Mouse (Mus musculus): ENCODE data around the gene Myg1. TPM values are rescaled to one million over a fixed set of nuclear protein-coding genes. Genes with fewer than 3 reads are reported as not detected.

Myg1 gene
- polyA plus RNA-seq, 1 experiment from 2014 or later, result 109 TPM

- peak; percentile 78; the same call in 1 of the 2 replicates for ATAC-seq (ENCODE audit: insufficient number of reproducible peaks, insufficient read depth, low FRiP score, low TSS enrichment, low read depth)
- WGBS, result under 1% methylated on average over 56 of the region's 56 CpGs
- H3K4me3 ChIP-seq, result peak within 1 kb of the TSS; percentile 83
Measured at GRCm38 (mm10) chr15:102350138-102350941, 18.8 kb downstream of the Myg1 start, which contains the start of gene Aaas. Gene Aaas (minus strand): TSS chr15:102350771.

GRCm38 (mm10) chr15:102350942-102351291 is 19.4 kb downstream of the Myg1 start:
- Histone ChIP-seq H3K4me2 (peak overlapping the region; percentile 81), H3K36me3 (peaks cover 20% of the 10 kb centered on the region), H3K9me3 (no peaks in the 10 kb centered on the region), H3K9ac (peak overlapping the region; percentile 88), H3K4me1 (peaks cover 20% of the 10 kb centered on the region), H3K27me3 (peaks cover 4% of the 10 kb centered on the region; the same call in 1 of the 2 replicates), H3K27ac (peak overlapping the region; percentile 86), H3K4me3 (peak overlapping the region; percentile 83)
- WGBS, result 9% methylated on average over 11 of the region's 11 CpGs
- ATAC-seq (ENCODE audit: insufficient number of reproducible peaks, insufficient read depth, low FRiP score, low TSS enrichment, low read depth), result no peak

More at GRCm38 (mm10) chr15:102350138-102350941, 18.8 kb downstream of the Myg1 start, which contains the start of gene Aaas:
- Histone ChIP-seq H3K27me3 (no peaks in the 10 kb centered on the region), H3K9me3 (no peaks in the 10 kb centered on the region), H3K4me1 (peaks cover 16% of the 10 kb centered on the region), H3K27ac (peak within 1 kb of the TSS; percentile 86), H3K4me2 (peak within 1 kb of the TSS; percentile 81), H3K36me3 (peaks cover 26% of the 10 kb centered on the region), H3K9ac (peak within 1 kb of the TSS; percentile 88)

- no peak for ATAC-seq (ENCODE audit: insufficient number of reproducible peaks, insufficient read depth, low FRiP score, low TSS enrichment, low read depth)
- WGBS, result 53% methylated on average over 2 of the region's 2 CpGs
- Histone ChIP-seq H3K9me3 (no peaks in the 10 kb centered on the region), H3K4me1 (peaks cover 32% of the 10 kb centered on the region), H3K9ac (no peak overlapping the region), H3K4me3 (no peak overlapping the region), H3K4me2 (no peak overlapping the region), H3K36me3 (peaks cover 7% of the 10 kb centered on the region), H3K27ac (no peak overlapping the region), H3K27me3 (peaks cover 13% of the 10 kb centered on the region)
Measured at GRCm38 (mm10) chr15:102352177-102352576, 20.7 kb downstream of the Myg1 start.

- H3K27me3 ChIP-seq, result peaks cover 32% of the 10 kb centered on the region
- H3K4me2 ChIP-seq, result no peak overlapping the region
- 0 out of 2 replicates have a peak overlapping the region, but pooled peaks have one; percentile 11 for H3K27ac ChIP-seq
- 84% methylated on average over 2 of the region's 2 CpGs for WGBS
- no peak overlapping the region for H3K9ac ChIP-seq
- no peak overlapping the region for H3K4me3 ChIP-seq
- no peaks in the 10 kb centered on the region for H3K36me3 ChIP-seq
- no peak for ATAC-seq (ENCODE audit: insufficient number of reproducible peaks, insufficient read depth, low FRiP score, low TSS enrichment, low read depth)
- H3K9me3 ChIP-seq, result no peaks in the 10 kb centered on the region
- peaks cover 50% of the 10 kb centered on the region for H3K4me1 ChIP-seq
Measured at GRCm38 (mm10) chr15:102353986-102354385, 22.5 kb downstream of the Myg1 start.

- H3K27ac ChIP-seq, result peak overlapping the region; percentile 93
- WGBS, result under 1% methylated on average over 49 of the region's 49 CpGs
- H3K9ac ChIP-seq, result peak overlapping the region; percentile 82
- peak; percentile 77 for ATAC-seq (ENCODE audit: insufficient number of reproducible peaks, insufficient read depth, low FRiP score, low TSS enrichment, low read depth)
- peaks cover 51% of the 10 kb centered on the region for H3K4me1 ChIP-seq
- peaks cover 33% of the 10 kb centered on the region for H3K27me3 ChIP-seq
- H3K4me2 ChIP-seq, result peak overlapping the region; percentile 91
- H3K9me3 ChIP-seq, result no peaks in the 10 kb centered on the region
- H3K4me3 ChIP-seq, result peak overlapping the region; percentile 54
- H3K36me3 ChIP-seq, result no peaks in the 10 kb centered on the region
Measured at GRCm38 (mm10) chr15:102355134-102355870, 23.8 kb downstream of the Myg1 start.

- WGBS, result 2% methylated on average over 38 of the region's 38 CpGs
- peak overlapping the region; percentile 91 for H3K4me2 ChIP-seq
- H3K27ac ChIP-seq, result peak overlapping the region; percentile 93
- no peaks in the 10 kb centered on the region for H3K36me3 ChIP-seq
- ATAC-seq (ENCODE audit: insufficient number of reproducible peaks, insufficient read depth, low FRiP score, low TSS enrichment, low read depth), result peak; percentile 63
- H3K4me3 ChIP-seq, result peak overlapping the region; percentile 54
- peak overlapping the region; percentile 82 for H3K9ac ChIP-seq
- H3K9me3 ChIP-seq, result no peaks in the 10 kb centered on the region
- peaks cover 51% of the 10 kb centered on the region for H3K4me1 ChIP-seq
- H3K27me3 ChIP-seq, result peaks cover 33% of the 10 kb centered on the region
Measured at GRCm38 (mm10) chr15:102355871-102356441, 24.4 kb downstream of the Myg1 start.

- 23% methylated on average over 16 of the region's 16 CpGs for WGBS
- Histone ChIP-seq H3K27ac (peak overlapping the region; percentile 93), H3K27me3 (peaks cover 33% of the 10 kb centered on the region), H3K9ac (no peak overlapping the region; the same call in 1 of the 2 replicates), H3K36me3 (no peaks in the 10 kb centered on the region), H3K4me1 (peaks cover 46% of the 10 kb centered on the region), H3K4me2 (peak overlapping the region; percentile 91), H3K4me3 (peak overlapping the region; percentile 54; the same call in 1 of the 2 replicates), H3K9me3 (no peaks in the 10 kb centered on the region)
- ATAC-seq (ENCODE audit: insufficient number of reproducible peaks, insufficient read depth, low FRiP score, low TSS enrichment, low read depth), result no peak
Measured at GRCm38 (mm10) chr15:102356501-102357325, 25.2 kb downstream of the Myg1 start.

GRCm38 (mm10) chr15:102358126-102358525 is 26.6 kb downstream of the Myg1 start:
- no peak for ATAC-seq (ENCODE audit: insufficient number of reproducible peaks, insufficient read depth, low FRiP score, low TSS enrichment, low read depth)
- Histone ChIP-seq H3K27me3 (peaks cover 33% of the 10 kb centered on the region), H3K4me1 (peaks cover 59% of the 10 kb centered on the region), H3K4me2 (peak overlapping the region; percentile 56), H3K4me3 (peak overlapping the region; percentile 28), H3K9me3 (no peaks in the 10 kb centered on the region), H3K9ac (peak overlapping the region; percentile 59), H3K27ac (peak overlapping the region; percentile 60), H3K36me3 (no peaks in the 10 kb centered on the region)
- WGBS, result 3% methylated on average over 25 of the region's 25 CpGs

GRCm38 (mm10) chr15:102358834-102359233 is 27.3 kb downstream of the Myg1 start:
- Histone ChIP-seq H3K4me1 (peaks cover 63% of the 10 kb centered on the region), H3K36me3 (no peaks in the 10 kb centered on the region), H3K9ac (peak overlapping the region; percentile 59), H3K4me2 (peak overlapping the region; percentile 56), H3K9me3 (no peaks in the 10 kb centered on the region), H3K27ac (peak overlapping the region; percentile 60), H3K4me3 (peak overlapping the region; percentile 28; the same call in 1 of the 2 replicates), H3K27me3 (peaks cover 40% of the 10 kb centered on the region)
- ATAC-seq (ENCODE audit: insufficient number of reproducible peaks, insufficient read depth, low FRiP score, low TSS enrichment, low read depth), result no peak
- WGBS, result 20% methylated on average over 5 of the region's 5 CpGs

- H3K4me3 ChIP-seq, result peak overlapping the region; percentile 45
- H3K27me3 ChIP-seq, result peaks cover 22% of the 10 kb centered on the region
- peak overlapping the region; percentile 63 for H3K4me2 ChIP-seq
- H3K36me3 ChIP-seq, result no peaks in the 10 kb centered on the region
- H3K9ac ChIP-seq, result peak overlapping the region; percentile 67
- peak overlapping the region; percentile 85 for H3K27ac ChIP-seq
- no peaks in the 10 kb centered on the region for H3K9me3 ChIP-seq
- peak; percentile 33 for ATAC-seq (ENCODE audit: insufficient number of reproducible peaks, insufficient read depth, low FRiP score, low TSS enrichment, low read depth)
- 5% methylated on average over 14 of the region's 14 CpGs for WGBS
- H3K4me1 ChIP-seq, result peaks cover 56% of the 10 kb centered on the region
Measured at GRCm38 (mm10) chr15:102362648-102363047, 31.1 kb downstream of the Myg1 start.
